Mouse (Mus musculus) midbrain, embryonic 12.5 days (tissue): ENCODE results near the gene Bhlhe41. TPM values are rescaled to one million over a fixed set of nuclear protein-coding genes. Genes with fewer than 3 reads are reported as not detected.

Experiments used
- ATAC-seq: fragments of 200-750 bp; cut with Nextera tagmentation; 2 replicates; pipeline ENCODE4 v1.8.0; 2017; ENCODE audit warnings: low read depth, moderate TSS enrichment, moderate library complexity; ENCODE audit not compliant: low FRiP score
- H3K27ac ChIP-seq: fragments of 300-500 bp; sonication (generic); replicated peaks from 2 replicates; pipeline ENCODE4 v1.5.1; 2016; ENCODE audit warnings: mild to moderate bottlenecking
- H3K27me3 ChIP-seq: fragments of 300-500 bp; sonication (generic); 2 replicates; pipeline ENCODE4 v1.6.1; 2016; ENCODE audit warnings: mild to moderate bottlenecking
- H3K36me3 ChIP-seq: fragments of 300-500 bp; sonication (generic); 2 replicates; pipeline ENCODE4 v1.6.1; 2016
- H3K4me1 ChIP-seq: fragments of 300-500 bp; sonication (generic); 2 replicates; pipeline ENCODE4 v1.6.1; 2016
- H3K4me2 ChIP-seq: fragments of 300-500 bp; sonication (generic); replicated peaks from 2 replicates; pipeline ENCODE4 v1.6.1; 2016; ENCODE audit warnings: mild to moderate bottlenecking, moderate library complexity
- H3K4me3 ChIP-seq: fragments of 300-500 bp; sonication (generic); 2 replicates; pipeline ENCODE4 v1.5.1; 2016; ENCODE audit warnings: mild to moderate bottlenecking
- H3K9ac ChIP-seq: fragments of 300-500 bp; sonication (generic); replicated peaks from 2 replicates; pipeline ENCODE4 v1.6.1; 2016; ENCODE audit warnings: mild to moderate bottlenecking, moderate library complexity
- H3K9me3 ChIP-seq: fragments of 300-500 bp; sonication (generic); 2 replicates; pipeline ENCODE4 v1.6.1; 2016; ENCODE audit warnings: mild to moderate bottlenecking
- WGBS: fragments of 180-500 bp; shearing (Covaris S2); methylation state at CpG from one replicate; pipeline ENCODE4 v1.1.7; 2016; 5-methylcytosine and 5-hydroxymethylcytosine counted together
- polyA plus RNA-seq: library from polyadenylated mRNA; unstranded; fragments of >200 nt; fragmentation: Nextera tagmentation; extraction: Ambion mirVana; gene quantifications from 2 replicates; pipeline ENCODE4 v1.2.1, GENCODE M21; 2016

Bhlhe41 gene
- polyA plus RNA-seq, 1 experiment from 2014 or later, result 1.9 TPM

DNA sequence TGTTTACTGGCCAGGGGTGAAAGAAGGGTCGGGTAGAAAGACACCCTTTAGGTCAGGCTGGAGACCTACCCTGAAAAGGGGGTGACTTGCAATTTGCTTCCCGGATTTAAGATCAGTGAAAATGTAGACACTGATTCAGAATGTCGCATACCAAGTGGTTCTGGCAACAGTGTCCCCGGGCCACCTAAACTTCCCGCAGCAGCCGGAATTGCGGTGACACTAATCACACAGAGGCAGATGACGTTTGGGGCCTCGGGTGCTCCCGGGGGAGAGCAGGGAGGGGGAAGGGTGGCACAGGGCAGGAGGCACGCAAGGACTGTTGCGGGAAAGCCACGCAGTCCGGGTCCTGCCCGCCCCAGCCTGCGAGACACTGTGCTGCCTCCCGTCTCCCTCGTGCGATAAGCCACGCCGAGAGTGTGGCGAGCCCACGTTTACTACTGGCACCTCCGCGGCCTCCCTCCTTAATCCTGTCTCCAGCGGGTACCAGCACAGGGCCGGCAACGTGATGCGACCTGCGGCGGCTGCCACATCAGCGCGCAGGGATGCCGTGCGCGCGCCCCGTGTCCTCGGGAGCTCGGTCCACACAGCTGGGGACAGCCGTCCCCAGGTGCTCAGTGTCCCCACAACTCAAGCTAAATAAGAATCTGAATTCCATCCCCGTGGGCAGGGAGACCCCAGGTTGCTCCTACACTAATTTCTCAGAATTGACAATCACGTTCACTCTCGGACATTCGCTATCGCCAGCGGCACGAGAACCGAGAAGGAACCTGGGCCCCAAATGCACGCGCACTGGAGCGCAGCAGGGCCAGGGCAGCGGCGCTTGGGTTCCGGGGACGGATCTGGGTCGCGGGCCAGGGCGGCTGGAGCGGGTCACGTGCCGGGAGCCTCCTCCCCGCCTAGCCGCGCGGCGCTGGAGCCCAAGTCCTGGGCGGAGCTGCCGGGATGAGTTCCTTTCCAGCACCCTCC is 811 bp upstream of the Bhlhe41 start:
- under 1% methylated on average over 69 of the region's 69 CpGs for WGBS
- Histone ChIP-seq H3K4me1 (peaks cover 38% of the 10 kb centered on the region), H3K36me3 (no peaks in the 10 kb centered on the region), H3K9ac (peak overlapping the region; percentile 50), H3K4me3 (peak overlapping the region; percentile 62), H3K4me2 (peak overlapping the region; percentile 98), H3K27me3 (peaks cover 78% of the 10 kb centered on the region), H3K27ac (no peak overlapping the region), H3K9me3 (no peaks in the 10 kb centered on the region)
- peak; percentile 45 for ATAC-seq

DNA sequence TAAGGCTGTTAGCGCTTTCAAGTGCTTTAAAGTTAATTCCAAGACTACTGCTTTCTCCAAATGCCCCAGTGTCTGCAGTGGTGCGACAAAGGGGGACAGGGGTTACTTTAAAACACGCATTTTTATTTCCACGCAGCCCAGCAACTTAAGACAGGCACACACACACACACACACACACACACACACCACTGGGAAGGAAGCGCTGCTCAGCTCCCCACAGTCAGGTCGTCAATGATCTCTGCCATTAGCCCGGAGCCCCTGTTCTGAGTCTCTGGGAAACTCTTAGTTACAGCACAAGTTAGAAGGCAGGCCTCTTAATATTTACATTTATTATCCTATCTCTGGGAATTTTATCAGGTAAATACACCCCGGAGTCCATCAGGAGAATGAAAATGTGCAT is 1.2 kb downstream of the Bhlhe41 start:
- H3K9me3 ChIP-seq, result no peaks in the 10 kb centered on the region
- no peak for ATAC-seq
- H3K36me3 ChIP-seq, result no peaks in the 10 kb centered on the region
- no peak overlapping the region for H3K9ac ChIP-seq
- no peak overlapping the region for H3K27ac ChIP-seq
- WGBS, result 1% methylated on average over 8 of the region's 8 CpGs
- H3K27me3 ChIP-seq, result peaks cover 90% of the 10 kb centered on the region
- H3K4me1 ChIP-seq, result peaks cover 38% of the 10 kb centered on the region
- H3K4me3 ChIP-seq, result peak overlapping the region; percentile 62
- peak overlapping the region; percentile 98 for H3K4me2 ChIP-seq

DNA sequence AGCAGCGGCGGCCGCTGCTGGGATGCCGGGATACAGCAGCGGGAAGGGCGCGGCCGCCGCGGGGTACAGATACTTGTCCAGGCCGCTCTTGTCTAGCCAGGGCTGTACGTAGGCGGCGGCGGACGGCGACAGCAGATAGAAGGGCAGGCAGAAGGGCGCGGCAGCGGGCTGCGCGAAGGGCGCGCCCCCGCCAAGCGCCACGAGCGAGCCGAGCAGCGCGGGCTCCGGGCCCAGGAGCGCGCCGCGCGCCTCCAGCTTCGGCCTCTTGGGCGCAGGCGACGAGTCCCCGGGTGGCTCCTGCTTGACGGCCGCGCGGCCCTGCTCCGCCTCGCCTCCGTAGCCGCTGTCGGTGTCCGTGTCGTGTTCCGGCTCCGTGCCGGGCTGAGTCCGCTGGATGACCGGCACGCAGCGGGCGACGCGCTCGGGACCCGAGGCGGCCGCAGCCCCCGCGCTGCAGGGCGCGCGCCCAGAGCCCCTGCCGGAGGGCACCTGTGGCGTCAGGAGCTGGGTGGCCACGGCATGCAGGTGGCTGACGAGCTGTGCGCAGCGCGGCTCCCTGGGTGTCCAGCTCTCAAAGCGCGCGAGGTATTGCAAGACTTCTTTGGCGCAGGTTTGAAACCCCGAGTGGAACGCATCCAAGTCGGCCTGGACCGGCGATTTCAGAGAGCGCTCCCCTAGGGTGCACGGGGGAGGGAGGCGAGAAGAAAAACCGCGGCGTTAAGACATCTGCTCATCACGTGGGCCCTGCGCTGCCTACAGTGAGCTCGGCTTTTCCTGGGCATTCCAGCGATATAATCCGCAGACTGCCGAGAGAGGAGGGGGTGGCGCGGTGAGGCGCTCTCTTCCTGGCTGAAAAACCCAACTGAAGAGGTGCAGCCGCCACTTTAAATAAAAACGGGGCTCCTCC is 2.0 kb downstream of the Bhlhe41 start:
- peak overlapping the region; percentile 62 for H3K4me3 ChIP-seq
- peaks cover 85% of the 10 kb centered on the region for H3K27me3 ChIP-seq
- H3K4me2 ChIP-seq, result peak overlapping the region; percentile 98
- peaks cover 38% of the 10 kb centered on the region for H3K4me1 ChIP-seq
- H3K27ac ChIP-seq, result peak overlapping the region; percentile 17; the same call in 1 of the 2 replicates
- H3K9ac ChIP-seq, result peak overlapping the region; percentile 64
- ATAC-seq, result peak; percentile 64
- under 1% methylated on average over 101 of the region's 105 CpGs for WGBS
- H3K9me3 ChIP-seq, result no peaks in the 10 kb centered on the region
- no peaks in the 10 kb centered on the region for H3K36me3 ChIP-seq

DNA sequence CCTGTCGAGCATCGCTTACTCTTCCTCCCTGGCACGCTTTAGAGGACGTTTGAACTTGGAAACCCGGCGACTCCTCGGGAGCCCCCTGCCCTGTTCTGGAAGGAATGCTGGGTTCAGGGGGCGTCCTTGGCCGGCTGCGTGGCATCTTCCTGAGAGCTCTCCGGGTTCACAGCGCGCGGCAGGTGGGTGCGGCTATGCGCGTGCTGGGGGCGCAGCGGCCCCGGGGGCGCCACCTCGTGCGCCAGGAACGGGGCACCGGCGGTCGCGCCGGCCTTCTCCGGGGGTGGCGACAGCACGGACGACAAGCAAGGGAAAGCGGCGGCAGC is 2.7 kb downstream of the Bhlhe41 start:
- H3K4me3 ChIP-seq, result peak overlapping the region; percentile 62
- 2% methylated on average over 35 of the region's 35 CpGs for WGBS
- ATAC-seq, result no peak
- H3K27ac ChIP-seq, result peak overlapping the region; percentile 17; the same call in 1 of the 2 replicates
- no peaks in the 10 kb centered on the region for H3K9me3 ChIP-seq
- peaks cover 84% of the 10 kb centered on the region for H3K27me3 ChIP-seq
- peaks cover 38% of the 10 kb centered on the region for H3K4me1 ChIP-seq
- peak overlapping the region; percentile 98 for H3K4me2 ChIP-seq
- H3K9ac ChIP-seq, result peak overlapping the region; percentile 64
- H3K36me3 ChIP-seq, result no peaks in the 10 kb centered on the region

DNA sequence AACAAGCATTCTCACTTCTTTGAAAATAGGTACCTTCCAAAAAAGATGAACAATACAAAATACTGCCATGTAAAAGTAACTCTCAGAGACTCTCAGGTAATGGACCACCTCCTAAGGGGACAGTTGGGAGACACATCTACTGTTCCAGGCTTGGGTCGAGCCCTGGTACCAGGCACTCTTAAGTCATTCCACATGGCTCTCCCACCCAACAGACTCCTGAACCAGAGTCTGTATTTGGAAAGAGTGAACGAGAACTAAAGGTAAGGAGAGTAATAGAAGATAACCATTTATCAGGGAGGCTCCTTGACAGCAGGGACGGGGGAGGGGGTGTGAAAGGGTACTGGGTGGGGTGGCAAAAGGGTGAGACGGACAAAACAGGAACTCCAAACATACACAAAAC is 3.0 kb downstream of the Bhlhe41 start:
- H3K9me3 ChIP-seq, result no peaks in the 10 kb centered on the region
- peaks cover 85% of the 10 kb centered on the region for H3K27me3 ChIP-seq
- peak overlapping the region; percentile 62 for H3K4me3 ChIP-seq
- H3K27ac ChIP-seq, result no peak overlapping the region
- no peak for ATAC-seq
- peaks cover 38% of the 10 kb centered on the region for H3K4me1 ChIP-seq
- no peaks in the 10 kb centered on the region for H3K36me3 ChIP-seq
- WGBS, result 24% methylated on average over 4 of the region's 4 CpGs
- peak overlapping the region; percentile 98 for H3K4me2 ChIP-seq
- H3K9ac ChIP-seq, result peak overlapping the region; percentile 64; the same call in 1 of the 2 replicates

DNA sequence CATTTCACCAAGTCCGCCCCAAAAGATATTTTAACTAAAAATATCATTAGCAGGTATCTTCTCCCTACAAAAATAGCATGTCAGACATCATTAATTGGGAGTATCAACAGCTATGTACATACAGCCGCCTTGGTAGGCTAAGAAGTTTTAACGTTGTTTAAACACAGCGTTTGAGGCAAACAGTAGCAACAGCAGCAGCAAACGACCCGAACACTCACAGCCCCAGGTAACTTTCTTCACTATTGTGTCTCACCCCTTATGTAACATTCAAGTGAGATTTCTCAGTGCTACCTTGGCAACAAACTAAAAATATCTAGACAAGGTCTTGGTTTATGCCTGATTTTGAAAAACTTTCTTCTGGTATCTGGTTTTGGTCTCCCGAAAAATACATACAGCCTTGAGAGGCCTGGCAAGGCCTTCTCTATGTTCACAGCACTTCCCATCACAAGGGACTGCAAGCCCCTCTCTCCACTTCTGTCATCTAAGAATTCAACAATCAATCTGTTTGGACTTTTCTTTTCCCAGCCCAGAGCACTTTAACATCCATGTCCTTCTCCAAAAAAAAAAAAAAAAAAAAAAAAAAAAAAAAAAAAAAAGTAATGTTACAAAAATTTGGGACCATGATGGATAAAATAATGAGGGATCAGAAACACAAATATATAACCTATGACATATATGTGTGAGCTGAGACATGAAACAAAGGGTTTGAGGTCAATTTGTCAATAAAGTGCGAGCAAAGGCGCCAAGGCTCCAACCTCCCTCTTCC is 3.7 kb downstream of the Bhlhe41 start:
- H3K9ac ChIP-seq, result no peak overlapping the region
- peak overlapping the region; percentile 62 for H3K4me3 ChIP-seq
- no peaks in the 10 kb centered on the region for H3K36me3 ChIP-seq
- H3K4me2 ChIP-seq, result peak overlapping the region; percentile 98; the same call in 1 of the 2 replicates
- 70% methylated on average over 9 of the region's 9 CpGs for WGBS
- H3K27ac ChIP-seq, result no peak overlapping the region
- ATAC-seq, result no peak
- peaks cover 41% of the 10 kb centered on the region for H3K4me1 ChIP-seq
- H3K27me3 ChIP-seq, result peaks cover 86% of the 10 kb centered on the region
- no peaks in the 10 kb centered on the region for H3K9me3 ChIP-seq

DNA sequence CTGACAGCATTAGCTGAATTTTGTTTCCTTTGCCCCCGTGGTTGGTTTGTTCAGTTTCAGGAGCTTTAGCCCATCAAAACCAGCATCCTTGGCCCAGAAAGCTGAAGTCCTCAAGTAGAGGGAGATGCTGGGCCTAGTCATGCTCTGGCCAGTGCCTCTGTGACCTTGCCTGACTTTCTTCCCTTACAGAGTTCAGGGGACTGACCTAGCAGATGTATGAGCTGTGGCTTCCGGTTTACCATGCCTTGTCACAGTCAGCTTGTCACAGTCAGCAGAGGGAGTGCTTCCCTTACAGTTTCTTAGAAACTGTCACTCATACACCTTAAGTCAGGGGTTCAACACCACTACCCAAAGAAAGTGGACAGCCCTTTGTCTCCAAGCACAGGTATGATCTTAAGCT is 5.0 kb downstream of the Bhlhe41 start:
- no peak overlapping the region for H3K9ac ChIP-seq
- H3K9me3 ChIP-seq, result no peaks in the 10 kb centered on the region
- no peak overlapping the region for H3K4me3 ChIP-seq
- no peak overlapping the region for H3K4me2 ChIP-seq
- no peaks in the 10 kb centered on the region for H3K36me3 ChIP-seq
- H3K27ac ChIP-seq, result no peak overlapping the region
- H3K4me1 ChIP-seq, result peaks cover 39% of the 10 kb centered on the region
- peaks cover 78% of the 10 kb centered on the region for H3K27me3 ChIP-seq
- 60% methylated on average over 2 of the region's 2 CpGs for WGBS
- ATAC-seq, result no peak

DNA sequence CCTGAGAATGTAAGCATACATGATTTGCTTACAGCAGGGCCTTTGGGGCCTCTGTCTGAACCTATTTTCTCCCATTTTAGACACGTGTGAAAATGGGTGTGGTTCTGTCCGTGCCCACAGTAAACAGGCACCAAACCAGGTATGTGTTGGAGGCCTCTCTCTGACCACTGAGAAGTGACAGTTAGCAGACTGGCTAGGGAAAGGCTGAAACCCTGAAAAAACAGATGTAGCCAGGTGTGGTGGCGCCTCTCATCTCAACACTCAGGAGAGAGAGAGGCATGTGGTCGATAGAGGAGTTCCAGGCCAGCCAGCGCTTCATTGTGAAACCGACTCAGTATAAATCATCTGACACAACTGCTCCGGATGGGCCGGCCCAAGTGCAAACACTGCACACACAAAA is 6.9 kb downstream of the Bhlhe41 start:
- Histone ChIP-seq H3K4me2 (no peak overlapping the region), H3K27me3 (peaks cover 72% of the 10 kb centered on the region), H3K27ac (no peak overlapping the region), H3K4me1 (peaks cover 35% of the 10 kb centered on the region), H3K4me3 (no peak overlapping the region), H3K36me3 (no peaks in the 10 kb centered on the region), H3K9ac (no peak overlapping the region), H3K9me3 (no peaks in the 10 kb centered on the region)
- no peak for ATAC-seq
- WGBS, result 75% methylated on average over 8 of the region's 8 CpGs

DNA sequence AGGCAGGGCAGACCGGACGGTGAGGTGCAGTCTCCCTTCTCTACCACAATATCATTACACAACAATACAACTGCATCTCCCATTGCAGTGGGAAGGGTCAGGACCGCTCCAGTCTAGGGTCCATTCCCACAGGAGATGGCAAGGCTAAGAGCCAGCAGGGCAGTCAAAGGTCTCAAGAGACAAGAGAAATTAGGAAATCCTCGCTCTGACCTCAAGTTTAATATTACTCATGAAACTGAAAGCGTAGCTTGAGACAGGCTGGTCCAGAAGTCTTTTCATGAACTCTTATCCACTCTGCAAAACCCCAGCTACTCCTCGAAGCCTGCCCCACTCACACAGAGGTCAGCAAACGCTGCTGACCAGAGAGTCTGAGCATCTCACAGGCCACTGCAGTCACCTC is 7.9 kb downstream of the Bhlhe41 start:
- peaks cover 30% of the 10 kb centered on the region for H3K4me1 ChIP-seq
- no peak overlapping the region for H3K4me3 ChIP-seq
- H3K4me2 ChIP-seq, result no peak overlapping the region
- H3K27ac ChIP-seq, result no peak overlapping the region
- H3K27me3 ChIP-seq, result peaks cover 72% of the 10 kb centered on the region
- WGBS, result 82% methylated on average over 7 of the region's 7 CpGs
- H3K9ac ChIP-seq, result no peak overlapping the region
- H3K36me3 ChIP-seq, result no peaks in the 10 kb centered on the region
- no peaks in the 10 kb centered on the region for H3K9me3 ChIP-seq
- no peak for ATAC-seq

DNA sequence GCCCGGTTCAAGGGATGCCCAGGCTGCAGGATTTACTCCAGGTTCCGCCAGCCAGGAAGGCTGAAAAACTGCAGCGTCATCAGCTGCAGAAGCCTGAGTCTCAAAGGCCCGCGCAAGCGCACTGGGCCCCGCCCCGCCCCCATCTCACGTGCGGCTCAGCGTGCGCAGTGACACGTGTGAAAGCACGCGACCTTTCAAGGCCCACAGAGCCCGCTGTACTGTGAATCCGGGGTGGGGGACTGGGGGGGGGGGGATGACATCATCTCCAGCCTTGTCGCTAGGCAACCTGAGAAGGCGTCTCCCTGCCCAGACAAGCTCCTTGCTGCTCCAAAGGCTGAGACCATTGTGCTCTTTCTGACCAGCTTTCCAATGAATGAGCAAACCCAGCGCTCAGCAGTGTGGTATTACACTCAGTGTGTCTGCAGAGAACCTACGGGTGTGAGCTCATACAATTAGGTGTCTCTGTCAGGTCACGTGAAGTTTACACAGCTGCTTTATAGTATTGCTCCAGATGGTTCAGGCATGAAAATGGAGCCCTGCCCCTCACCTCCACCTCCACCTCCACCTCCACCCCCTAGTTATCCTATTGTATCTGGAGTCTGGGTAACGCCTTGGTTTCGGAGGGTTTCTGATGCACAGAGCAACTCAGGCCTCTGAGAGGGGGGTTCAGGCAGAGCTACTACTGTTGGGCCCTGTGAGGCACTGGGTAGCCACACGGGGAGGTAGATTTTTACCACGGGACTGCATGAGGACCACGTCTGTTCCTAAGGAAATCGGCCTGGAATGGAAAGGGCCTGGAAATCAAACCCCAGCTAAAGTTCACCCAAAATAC is 9.4 kb downstream of the Bhlhe41 start:
- H3K9me3 ChIP-seq, result no peaks in the 10 kb centered on the region
- peak overlapping the region; percentile 19 for H3K4me3 ChIP-seq
- H3K36me3 ChIP-seq, result no peaks in the 10 kb centered on the region
- peaks cover 73% of the 10 kb centered on the region for H3K27me3 ChIP-seq
- peaks cover 26% of the 10 kb centered on the region for H3K4me1 ChIP-seq
- peak overlapping the region; percentile 62 for H3K27ac ChIP-seq
- 2% methylated on average over 28 of the region's 28 CpGs for WGBS
- H3K4me2 ChIP-seq, result peak overlapping the region; percentile 39
- no peak overlapping the region for H3K9ac ChIP-seq
- peak; percentile 98 for ATAC-seq

DNA sequence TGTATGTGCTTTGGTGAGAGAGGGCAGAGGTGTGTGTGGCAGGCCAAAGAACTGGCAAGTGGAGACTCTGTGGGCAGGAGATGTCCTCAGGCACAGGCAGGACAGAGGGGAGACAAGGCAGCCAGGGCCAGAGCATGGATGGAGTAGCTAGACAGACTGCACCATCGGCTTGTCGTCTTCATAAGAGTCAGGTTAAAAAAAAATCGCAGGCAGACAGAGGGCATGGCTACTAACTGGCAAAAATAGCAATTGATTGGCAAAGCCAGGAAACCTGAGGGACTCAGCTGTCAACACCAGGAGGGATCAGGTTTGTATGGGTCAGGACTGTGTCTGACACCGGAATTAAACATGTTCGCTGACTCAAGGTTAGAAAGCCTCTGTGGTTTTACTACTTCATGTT is 10.6 kb downstream of the Bhlhe41 start:
- Histone ChIP-seq H3K27ac (no peak overlapping the region), H3K4me1 (peaks cover 26% of the 10 kb centered on the region), H3K9ac (no peak overlapping the region), H3K4me3 (no peak overlapping the region), H3K9me3 (no peaks in the 10 kb centered on the region), H3K4me2 (no peak overlapping the region), H3K27me3 (peaks cover 63% of the 10 kb centered on the region), H3K36me3 (no peaks in the 10 kb centered on the region)
- no peak for ATAC-seq
- WGBS, result 54% methylated on average over 5 of the region's 5 CpGs
